Mouse (Mus musculus): Measurements from ENCODE around the gene Pkib. TPM values are rescaled to one million over a fixed set of nuclear protein-coding genes. Genes with fewer than 3 reads are reported as not detected.

Pkib gene
- total and polyA plus RNA-seq, 3 experiments, result not detected

GRCm38 (mm10) chr10:57721035-57721434 lies 89.3 kb downstream of the Pkib start:
- Histone ChIP-seq H3K9ac (ENCODE audit: control insufficient read depth, low read depth, low read length, poor library complexity, severe bottlenecking) (no peak overlapping the region), H3K36me3 (ENCODE audit: control insufficient read depth in 1 of 2, insufficient read depth in 2 of 2, low read length in 2 of 2) (no peaks in the 10 kb centered on the region), H3K79me2 (ENCODE audit: control insufficient read depth, insufficient read depth, low read length, poor library complexity) (no peaks in the 10 kb centered on the region), H3K27me3 (ENCODE audit: control insufficient read depth in 1 of 2, insufficient read depth in 2 of 2, low read length in 2 of 2) (0 out of 4 replicates have a peak, but pooled peaks cover 0 to 1% of the 10 kb centered on the region in 2 experiments), H3K9me3 (replicated peaks; ENCODE audit: insufficient read depth, low read length) (no peaks in the 10 kb centered on the region), H3K27ac (ENCODE audit: control insufficient read depth, low read depth, low read length) (no peak overlapping the region), H3K4me1 (ENCODE audit: control insufficient read depth in 1 of 2, insufficient read depth in 2 of 2, low read length in 2 of 2) (no peaks in the 10 kb centered on the region), H3K4me3 (ENCODE audit: control insufficient read depth in 1 of 2, insufficient read depth in 1 of 2, low read depth in 2 of 2, low read length in 2 of 2) (no peak overlapping the region)
- DNase-seq (ENCODE audit: low read depth, low spot score), result no peak
- TF ChIP-seq SIN3A (IDR thresholded peaks at IDR 0.05; ENCODE audit: low read length), result no peak
- TF ChIP-seq USF2 (IDR thresholded peaks at IDR 0.05; ENCODE audit: borderline replicate concordance in 1 of 2, insufficient read depth in 1 of 2, low read depth in 1 of 2, low read length in 2 of 2), result no peak
- no peak for TF ChIP-seq KAT2A (conservative IDR thresholded peaks at IDR 0.05; ENCODE audit: low read depth, low read length)
- no peak for TF ChIP-seq CHD1 (IDR thresholded peaks at IDR 0.05; ENCODE audit: low read depth, low read length)
- TF ChIP-seq TCF12 (IDR thresholded peaks at IDR 0.05; ENCODE audit: low read depth, low read length), result no peak
- TF ChIP-seq MEF2A (IDR thresholded peaks at IDR 0.05; ENCODE audit: extremely low read depth, insufficient replicate concordance, low read depth, low read length, poor library complexity, severe bottlenecking), result no peak
- TF ChIP-seq NELFE (IDR thresholded peaks at IDR 0.05; ENCODE audit: low read depth, low read length), result no peak
- no peak for TF ChIP-seq GATA1 (IDR thresholded peaks at IDR 0.05; ENCODE audit: low read depth, low read length)
- no peak for TF ChIP-seq MAX (IDR thresholded peaks at IDR 0.05; ENCODE audit: low read length)
- TF ChIP-seq ZMIZ1 (IDR thresholded peaks at IDR 0.05; ENCODE audit: low read depth, low read length), result no peak
- TF ChIP-seq RAD21 (IDR thresholded peaks at IDR 0.05; ENCODE audit: low read depth, low read length), result no peak
- no peak for TF ChIP-seq ETS1 (IDR thresholded peaks at IDR 0.05; ENCODE audit: low read depth, low read length)
- TF ChIP-seq ZNF384 (IDR thresholded peaks at IDR 0.05; ENCODE audit: low read depth, low read length), result no peak
- TF ChIP-seq SMC3 (IDR thresholded peaks at IDR 0.05; ENCODE audit: low read depth, low read length), result no peak
- TF ChIP-seq ZC3H11A (IDR thresholded peaks at IDR 0.05; ENCODE audit: low read depth, low read length), result no peak
- no peak for TF ChIP-seq TAL1 (IDR thresholded peaks at IDR 0.05; ENCODE audit: low read length)
- no peak for TF ChIP-seq TBP (IDR thresholded peaks at IDR 0.05; ENCODE audit: low read depth, low read length)
- no peak for TF ChIP-seq UBTF (IDR thresholded peaks at IDR 0.05; ENCODE audit: borderline replicate concordance, insufficient read depth, low read depth, low read length)
- no peak for TF ChIP-seq MAZ (IDR thresholded peaks at IDR 0.05; ENCODE audit: low read depth, low read length)

GRCm38 (mm10) chr10:57722363-57722762 lies 90.6 kb downstream of the Pkib start:
- no peaks in the 10 kb centered on the region for H3K79me2 ChIP-seq (ENCODE audit: control insufficient read depth, insufficient read depth, low read length, poor library complexity)
- H3K9me3 ChIP-seq (replicated peaks; ENCODE audit: insufficient read depth, low read length), result no peaks in the 10 kb centered on the region
- H3K4me3 ChIP-seq (ENCODE audit: control insufficient read depth in 1 of 2, insufficient read depth in 1 of 2, low read depth in 2 of 2, low read length in 2 of 2), result no peak overlapping the region
- DNase-seq (ENCODE audit: low read depth, low spot score), result peak; percentile 12
- no peaks in the 10 kb centered on the region for H3K36me3 ChIP-seq (ENCODE audit: control insufficient read depth in 1 of 2, insufficient read depth in 2 of 2, low read length in 2 of 2)
- TF ChIP-seq TAL1 (IDR thresholded peaks at IDR 0.05; ENCODE audit: low read length) (no peak), EP300 (IDR thresholded peaks at IDR 0.05; ENCODE audit: low read depth in 1 of 2, low read length in 2 of 2) (no peak), MYB (IDR thresholded peaks at IDR 0.05; ENCODE audit: low read depth, low read length) (no peak), BHLHE40 (IDR thresholded peaks at IDR 0.05; ENCODE audit: borderline replicate concordance, low read depth, low read length) (no peak), ETS1 (IDR thresholded peaks at IDR 0.05; ENCODE audit: low read depth, low read length) (no peak), ZNF384 (IDR thresholded peaks at IDR 0.05; ENCODE audit: low read depth, low read length) (no peak)
- H3K27me3 ChIP-seq (ENCODE audit: control insufficient read depth in 1 of 2, insufficient read depth in 2 of 2, low read length in 2 of 2), result 0 out of 4 replicates have a peak, but pooled peaks cover 0 to 1% of the 10 kb centered on the region in 2 experiments
- no peak overlapping the region for H3K9ac ChIP-seq (ENCODE audit: control insufficient read depth, low read depth, low read length, poor library complexity, severe bottlenecking)
- no peaks in the 10 kb centered on the region for H3K4me1 ChIP-seq (ENCODE audit: control insufficient read depth in 1 of 2, insufficient read depth in 2 of 2, low read length in 2 of 2)
- no peak overlapping the region for H3K27ac ChIP-seq (ENCODE audit: control insufficient read depth, low read depth, low read length)

Measured in MEL (cell line).